Mouse (Mus musculus): ENCODE measurements at regions not wholly inside any gene's neighbourhood (a gene's known extent, or its start where the extent isn't known, plus 50 kb on each side); places are given as distances from the start of the nearest gene placed in this dataset.

DNA sequence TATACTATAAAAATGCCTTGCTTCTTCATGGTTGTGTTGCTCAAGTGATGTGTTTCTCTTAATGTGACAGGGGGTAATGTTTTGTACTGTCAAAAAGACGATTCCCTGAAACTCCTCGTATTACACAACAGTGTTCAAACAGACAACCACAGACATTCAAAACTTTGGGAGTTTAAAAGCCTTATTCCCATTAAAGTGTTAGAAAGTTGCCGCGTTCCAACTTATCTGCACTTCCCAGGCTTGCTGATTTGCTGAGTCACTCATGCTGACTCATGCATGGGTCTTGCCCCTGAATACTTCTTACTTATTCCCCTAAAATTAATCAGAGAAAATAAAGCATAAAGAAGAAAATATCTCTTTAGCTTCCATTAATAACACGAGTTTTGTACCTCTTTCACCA lies 239.8 kb upstream of the Dab2 start:
- Histone ChIP-seq H3K4me3 (no peak overlapping the region), H3K4me2 (no peak overlapping the region), H3K36me3 (no peaks in the 10 kb centered on the region), H3K4me1 (no peaks in the 10 kb centered on the region), H3K27ac (no peak overlapping the region), H3K9ac (no peak overlapping the region), H3K9me3 (no peaks in the 10 kb centered on the region), H3K27me3 (no peaks in the 10 kb centered on the region)
- WGBS: 72% methylated on average over 5 of the region's 5 CpGs
- no peak for ATAC-seq (ENCODE audit: borderline replicate concordance, extremely low read depth, low FRiP score, low TSS enrichment)

DNA sequence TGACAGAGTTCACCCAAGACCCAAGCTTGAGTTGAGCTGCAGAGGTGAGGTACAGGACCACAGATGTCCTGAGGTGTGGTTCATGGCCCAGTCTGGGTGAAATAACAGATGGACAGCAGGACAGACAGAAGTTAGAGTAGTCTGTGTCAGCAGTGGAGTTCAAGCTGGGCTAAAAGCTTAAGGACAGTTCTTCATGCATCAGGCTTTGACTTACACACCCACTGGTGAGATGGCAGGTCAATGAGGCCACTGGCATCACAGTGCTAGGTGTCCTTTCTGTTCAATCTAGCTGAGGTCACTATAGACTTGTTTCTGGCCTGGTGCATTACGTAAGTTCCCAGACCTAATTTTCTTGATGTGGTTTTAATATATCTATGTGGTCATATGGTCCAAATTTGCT lies 238.9 kb upstream of the Dab2 start:
- no peak overlapping the region for H3K4me3 ChIP-seq
- no peak overlapping the region for H3K4me2 ChIP-seq
- ATAC-seq (ENCODE audit: borderline replicate concordance, extremely low read depth, low FRiP score, low TSS enrichment): no peak

DNA sequence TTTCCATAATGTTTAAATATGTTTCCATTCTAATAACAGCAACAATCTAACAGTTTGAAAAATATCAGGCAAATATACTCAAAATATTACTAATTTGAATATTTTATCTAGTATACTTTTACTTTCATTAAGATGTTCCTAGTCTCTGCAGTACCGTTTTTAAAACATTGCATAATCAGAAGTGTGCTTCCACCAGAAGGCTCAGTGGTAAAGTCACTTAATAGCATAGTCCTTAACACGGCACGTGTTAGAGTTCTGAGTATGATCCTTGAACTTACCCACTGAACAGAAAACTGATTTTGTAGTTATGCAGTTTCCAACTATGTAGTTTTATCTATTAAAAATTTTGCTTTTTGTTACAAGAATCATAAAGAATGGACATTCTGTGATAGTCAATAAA lies 234.5 kb upstream of the Dab2 start:
- 86% methylated on average over 3 of the region's 3 CpGs for WGBS
- Histone ChIP-seq H3K4me3 (no peak overlapping the region), H3K27ac (no peak overlapping the region)

More for the DNA sequence above, 238.9 kb upstream of the Dab2 start:
- 94% methylated on average over 1 of the region's 1 CpGs for WGBS
- no peaks in the 10 kb centered on the region for H3K9me3 ChIP-seq
- H3K27ac ChIP-seq: no peak overlapping the region
- H3K27me3 ChIP-seq: no peaks in the 10 kb centered on the region
- H3K9ac ChIP-seq: no peak overlapping the region
- H3K4me1 ChIP-seq: no peaks in the 10 kb centered on the region
- no peaks in the 10 kb centered on the region for H3K36me3 ChIP-seq

DNA sequence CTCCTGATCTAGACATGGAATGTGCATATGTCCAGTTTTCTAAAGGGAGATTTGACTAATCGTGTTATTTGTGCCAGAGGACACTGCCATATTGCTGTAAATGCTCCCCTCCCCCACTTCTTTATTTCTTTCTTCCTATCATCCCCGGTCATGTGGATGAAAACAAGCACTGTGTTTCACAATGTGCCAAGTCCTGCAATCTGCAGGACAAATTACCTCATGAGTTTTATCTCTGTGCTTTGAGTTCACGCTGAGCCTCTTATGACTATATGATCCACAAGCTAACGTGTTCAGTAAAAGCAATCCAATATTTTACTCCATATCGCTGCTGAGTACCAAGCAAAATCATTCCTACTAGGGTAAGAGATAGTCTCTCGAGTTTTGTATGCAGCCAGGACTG lies 232.2 kb upstream of the Dab2 start:
- Histone ChIP-seq H3K4me2 (no peak overlapping the region), H3K9ac (no peak overlapping the region), H3K27ac (no peak overlapping the region), H3K4me3 (no peak overlapping the region), H3K36me3 (no peaks in the 10 kb centered on the region), H3K4me1 (no peaks in the 10 kb centered on the region), H3K9me3 (no peaks in the 10 kb centered on the region), H3K27me3 (no peaks in the 10 kb centered on the region)
- ATAC-seq (ENCODE audit: borderline replicate concordance, extremely low read depth, low FRiP score, low TSS enrichment): no peak
- WGBS: 59% methylated on average over 6 of the region's 6 CpGs

More for the DNA sequence above, 234.5 kb upstream of the Dab2 start:
- no peaks in the 10 kb centered on the region for H3K36me3 ChIP-seq
- H3K9ac ChIP-seq: no peak overlapping the region
- no peak overlapping the region for H3K4me2 ChIP-seq
- no peak for ATAC-seq (ENCODE audit: borderline replicate concordance, extremely low read depth, low FRiP score, low TSS enrichment)
- H3K27me3 ChIP-seq: no peaks in the 10 kb centered on the region
- H3K9me3 ChIP-seq: no peaks in the 10 kb centered on the region
- no peaks in the 10 kb centered on the region for H3K4me1 ChIP-seq

DNA sequence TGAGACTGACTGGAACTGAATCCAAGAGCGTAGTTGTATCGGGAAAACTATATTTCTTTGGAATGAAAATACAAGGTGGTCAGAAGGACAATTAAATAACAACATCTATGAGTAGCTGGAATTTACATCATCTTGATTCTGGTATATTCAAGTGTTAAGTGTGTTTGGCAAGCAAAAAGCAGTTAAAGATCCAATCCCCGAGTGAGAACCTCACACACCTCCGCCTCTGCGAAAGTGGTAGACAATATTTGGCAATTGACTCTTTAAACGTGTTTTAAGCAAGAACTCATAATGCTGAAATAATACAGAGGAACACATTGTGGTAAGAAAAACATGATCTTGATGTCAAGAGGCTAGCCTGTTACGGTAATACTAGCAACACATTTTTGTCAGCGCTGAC lies 231.2 kb upstream of the Dab2 start:
- 89% methylated on average over 8 of the region's 8 CpGs for WGBS
- no peaks in the 10 kb centered on the region for H3K27me3 ChIP-seq
- no peaks in the 10 kb centered on the region for H3K9me3 ChIP-seq
- H3K4me2 ChIP-seq: no peak overlapping the region
- H3K4me3 ChIP-seq: no peak overlapping the region
- no peak overlapping the region for H3K9ac ChIP-seq
- no peaks in the 10 kb centered on the region for H3K36me3 ChIP-seq
- no peak for ATAC-seq (ENCODE audit: borderline replicate concordance, extremely low read depth, low FRiP score, low TSS enrichment)
- no peaks in the 10 kb centered on the region for H3K4me1 ChIP-seq
- H3K27ac ChIP-seq: no peak overlapping the region

DNA sequence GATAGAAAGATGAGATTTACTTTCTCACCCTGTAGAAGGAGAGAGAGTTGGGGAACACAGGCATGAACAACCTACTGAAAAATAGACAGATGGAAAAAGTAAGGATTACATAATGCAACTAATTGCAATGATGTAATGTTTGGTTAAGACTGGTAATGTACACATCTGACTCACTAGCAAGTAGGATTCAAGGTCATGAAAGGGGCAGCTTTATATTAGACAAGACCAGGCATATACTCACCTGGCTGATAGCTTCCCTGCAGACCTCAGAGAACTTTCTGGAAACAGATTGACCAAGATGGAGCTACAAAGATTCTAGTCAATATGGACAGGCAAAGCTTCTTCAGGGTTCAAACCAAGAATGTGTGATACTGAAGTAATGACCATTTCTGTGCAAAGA lies 227.7 kb upstream of the Dab2 start:
- H3K9ac ChIP-seq: no peak overlapping the region
- no peaks in the 10 kb centered on the region for H3K27me3 ChIP-seq
- no peak overlapping the region for H3K27ac ChIP-seq
- H3K36me3 ChIP-seq: no peaks in the 10 kb centered on the region
- no peak overlapping the region for H3K4me2 ChIP-seq
- no peak for ATAC-seq (ENCODE audit: borderline replicate concordance, extremely low read depth, low FRiP score, low TSS enrichment)
- no peak overlapping the region for H3K4me3 ChIP-seq
- no peaks in the 10 kb centered on the region for H3K4me1 ChIP-seq
- H3K9me3 ChIP-seq: no peaks in the 10 kb centered on the region

DNA sequence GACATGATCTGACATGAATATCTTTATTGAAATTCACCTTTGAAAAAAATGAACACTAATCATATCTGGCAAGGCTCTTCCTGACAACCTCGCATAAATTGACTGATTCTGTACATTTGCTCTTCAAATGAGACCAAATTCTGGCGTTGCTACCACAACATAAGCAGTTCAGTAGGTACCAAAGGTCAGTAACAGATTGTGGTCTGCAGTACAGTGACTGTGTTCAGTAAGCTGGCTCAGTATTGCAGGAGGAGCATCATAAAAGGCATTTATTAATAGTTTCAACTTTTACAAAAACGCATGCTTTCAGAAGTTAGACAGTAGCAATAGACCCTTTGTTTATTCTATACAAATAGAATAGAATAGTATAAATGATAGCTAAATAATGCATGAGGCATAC lies 226.7 kb upstream of the Dab2 start:
- Histone ChIP-seq H3K27ac (no peak overlapping the region), H3K9me3 (no peaks in the 10 kb centered on the region), H3K4me2 (no peak overlapping the region), H3K4me3 (no peak overlapping the region), H3K9ac (no peak overlapping the region), H3K4me1 (no peaks in the 10 kb centered on the region), H3K36me3 (no peaks in the 10 kb centered on the region), H3K27me3 (no peaks in the 10 kb centered on the region)
- no peak for ATAC-seq (ENCODE audit: borderline replicate concordance, extremely low read depth, low FRiP score, low TSS enrichment)
- 69% methylated on average over 3 of the region's 3 CpGs for WGBS

DNA sequence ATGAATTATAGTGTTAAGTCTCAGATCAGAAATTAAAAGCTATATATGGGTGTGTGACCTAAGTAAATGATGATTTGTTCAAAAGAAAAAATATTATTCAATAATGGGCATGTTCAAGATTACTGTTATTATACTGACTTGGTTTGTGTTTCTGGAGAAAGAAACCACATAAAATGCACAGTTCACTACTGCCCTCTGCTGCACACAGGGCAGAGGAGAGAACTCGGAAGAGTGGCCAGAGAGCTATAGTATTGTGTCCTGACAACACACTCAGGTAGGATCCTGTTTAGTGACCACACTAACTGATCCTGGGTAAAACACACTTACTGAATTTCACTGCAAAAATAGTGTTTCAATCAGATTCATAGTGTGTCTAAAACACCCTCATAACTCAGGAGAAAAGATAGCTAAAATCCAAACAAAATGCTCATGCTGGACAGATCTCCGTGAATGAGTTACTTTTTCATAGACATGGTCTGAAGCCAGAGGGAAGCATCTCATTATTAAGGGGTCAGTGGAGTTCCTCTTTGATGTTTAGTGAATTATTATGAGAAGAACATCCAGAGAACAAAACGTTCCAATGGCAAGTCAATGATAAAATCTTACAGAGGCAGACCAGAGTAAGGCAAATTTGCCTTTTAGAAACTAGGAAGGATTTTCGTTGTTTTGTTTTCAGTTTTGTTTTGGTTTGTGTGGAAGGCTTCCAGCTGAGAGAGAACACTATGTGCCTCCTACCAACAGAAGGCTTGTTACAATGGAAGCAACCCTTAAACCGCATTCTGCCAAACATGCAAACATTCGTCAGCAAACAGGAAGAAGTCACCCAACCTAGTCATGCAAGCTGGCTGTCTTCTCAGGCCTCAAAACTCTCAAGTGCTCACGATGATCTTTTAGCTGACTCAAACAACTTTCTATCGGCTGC lies 218.6 kb upstream of the Dab2 start:
- Histone ChIP-seq H3K9me3 (no peaks in the 10 kb centered on the region), H3K27ac (no peak overlapping the region), H3K4me2 (0 out of 2 replicates have a peak overlapping the region, but pooled peaks have one; percentile 4), H3K27me3 (no peaks in the 10 kb centered on the region), H3K4me1 (no peaks in the 10 kb centered on the region), H3K36me3 (no peaks in the 10 kb centered on the region), H3K4me3 (no peak overlapping the region), H3K9ac (no peak overlapping the region)
- no peak for ATAC-seq (ENCODE audit: borderline replicate concordance, extremely low read depth, low FRiP score, low TSS enrichment)
- 42% methylated on average over 8 of the region's 8 CpGs for WGBS

DNA sequence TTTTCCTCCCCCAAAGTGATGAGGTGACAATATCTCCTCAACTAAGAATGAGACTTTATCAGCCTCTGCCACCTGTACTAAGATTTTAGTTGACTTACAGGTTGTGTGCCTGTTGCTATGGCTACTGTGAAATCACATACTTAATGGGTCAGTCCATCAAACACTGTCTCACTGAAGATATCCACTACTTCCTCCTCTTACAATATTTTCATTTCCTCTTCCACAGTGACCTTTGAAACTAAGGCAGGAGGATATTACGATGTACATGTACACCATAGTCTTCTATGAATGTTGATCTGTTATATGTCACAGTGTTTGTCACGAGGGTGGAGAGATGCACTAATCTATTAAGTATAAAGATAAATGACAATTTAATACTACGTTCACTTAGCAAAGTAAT lies 212.4 kb upstream of the Dab2 start:
- 68% methylated on average over 3 of the region's 3 CpGs for WGBS
- Histone ChIP-seq H3K4me2 (no peak overlapping the region), H3K4me3 (no peak overlapping the region), H3K27ac (no peak overlapping the region), H3K27me3 (no peaks in the 10 kb centered on the region), H3K9me3 (no peaks in the 10 kb centered on the region), H3K36me3 (no peaks in the 10 kb centered on the region), H3K4me1 (no peaks in the 10 kb centered on the region), H3K9ac (no peak overlapping the region)
- no peak for ATAC-seq (ENCODE audit: borderline replicate concordance, extremely low read depth, low FRiP score, low TSS enrichment)

DNA sequence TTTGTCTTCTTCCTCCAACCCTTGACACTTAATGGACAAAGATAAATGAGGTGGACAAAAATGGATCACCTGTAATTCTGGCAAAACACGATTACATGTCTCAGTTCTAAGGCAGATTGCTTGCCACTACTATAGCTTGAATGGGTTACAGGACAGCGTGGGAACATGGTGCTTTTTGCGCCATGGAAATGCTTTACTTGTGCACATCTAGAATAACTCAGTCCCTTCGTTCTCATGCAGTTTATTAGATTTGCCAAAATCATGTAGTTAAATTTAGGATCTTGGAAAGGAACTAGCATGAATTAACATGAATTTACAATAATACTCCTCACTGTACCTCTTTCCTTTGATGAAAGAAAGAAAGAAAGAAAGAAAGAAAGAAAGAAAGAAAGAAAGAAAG lies 211.1 kb upstream of the Dab2 start:
- H3K9me3 ChIP-seq: no peaks in the 10 kb centered on the region
- no peak for ATAC-seq (ENCODE audit: borderline replicate concordance, extremely low read depth, low FRiP score, low TSS enrichment)
- no peak overlapping the region for H3K27ac ChIP-seq
- no peaks in the 10 kb centered on the region for H3K36me3 ChIP-seq
- H3K27me3 ChIP-seq: no peaks in the 10 kb centered on the region
- no peaks in the 10 kb centered on the region for H3K4me1 ChIP-seq
- H3K4me3 ChIP-seq: no peak overlapping the region
- 76% methylated on average over 4 of the region's 4 CpGs for WGBS
- H3K9ac ChIP-seq: no peak overlapping the region
- H3K4me2 ChIP-seq: no peak overlapping the region

DNA sequence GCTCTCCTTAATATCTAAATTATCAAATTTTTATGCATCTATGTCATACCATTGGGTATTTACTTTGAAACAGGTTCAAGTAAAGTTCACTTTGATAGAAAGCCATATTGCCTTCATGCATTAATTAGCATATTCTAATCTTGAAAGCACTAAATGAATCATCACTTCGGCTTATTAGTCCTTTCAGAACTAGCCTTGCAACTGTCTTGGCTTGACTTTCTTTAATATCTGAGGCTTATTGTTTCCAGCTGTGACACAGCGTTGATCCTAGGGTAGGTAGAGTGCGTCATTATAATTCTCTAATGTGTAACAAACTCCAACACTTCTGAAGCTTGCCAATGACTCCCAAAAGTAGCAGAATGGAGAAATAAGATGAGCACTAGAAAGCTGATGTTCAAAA lies 169.9 kb upstream of the Dab2 start:
- WGBS: 63% methylated on average over 3 of the region's 3 CpGs
- no peak overlapping the region for H3K4me3 ChIP-seq
- no peak for ATAC-seq (ENCODE audit: borderline replicate concordance, extremely low read depth, low FRiP score, low TSS enrichment)
- H3K27ac ChIP-seq: no peak overlapping the region
- no peaks in the 10 kb centered on the region for H3K9me3 ChIP-seq
- no peaks in the 10 kb centered on the region for H3K27me3 ChIP-seq
- H3K36me3 ChIP-seq: no peaks in the 10 kb centered on the region
- no peak overlapping the region for H3K4me2 ChIP-seq
- no peak overlapping the region for H3K9ac ChIP-seq
- H3K4me1 ChIP-seq: no peaks in the 10 kb centered on the region

DNA sequence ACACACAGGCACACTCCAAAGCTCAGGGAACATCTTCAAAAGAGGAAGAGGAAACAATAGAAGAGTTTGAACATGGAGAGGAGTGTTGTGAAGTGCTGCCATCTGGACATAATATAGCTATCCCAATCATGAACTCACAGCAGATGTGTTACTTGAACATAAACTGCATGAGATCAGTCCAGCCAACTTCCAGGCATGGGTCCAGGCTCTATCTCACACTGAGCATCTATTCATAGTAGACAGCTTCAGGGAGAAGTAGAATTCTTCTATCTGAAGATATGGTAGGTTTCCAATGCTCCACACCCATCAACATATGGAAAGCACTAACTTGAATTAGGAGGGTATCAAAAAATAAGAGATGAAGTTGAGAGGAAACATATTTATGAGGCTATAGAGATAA lies 167.4 kb upstream of the Dab2 start:
- Histone ChIP-seq H3K27me3 (no peaks in the 10 kb centered on the region), H3K36me3 (no peaks in the 10 kb centered on the region)

DNA sequence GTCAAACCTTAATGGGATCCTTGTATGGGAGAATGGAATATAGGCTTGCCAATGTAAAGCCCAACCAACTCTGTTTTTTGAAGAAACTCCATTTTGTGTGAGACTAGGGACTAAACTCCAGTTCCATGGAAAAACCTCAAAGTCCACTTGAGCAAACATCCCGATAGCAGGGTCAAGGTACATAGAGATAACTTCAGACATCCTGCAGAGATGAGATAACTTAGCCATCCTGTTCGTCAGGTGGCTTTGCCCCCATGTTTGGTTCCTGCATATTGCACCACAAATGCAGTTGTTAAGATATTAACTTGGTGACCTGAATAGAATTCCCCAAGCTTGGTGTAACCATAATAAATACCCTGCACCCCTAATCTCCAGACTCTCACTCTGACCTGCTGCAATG lies 154.5 kb upstream of the Dab2 start:
- ATAC-seq (ENCODE audit: borderline replicate concordance, extremely low read depth, low FRiP score, low TSS enrichment): no peak
- Histone ChIP-seq H3K27ac (no peak overlapping the region), H3K4me3 (no peak overlapping the region), H3K9ac (no peak overlapping the region), H3K4me2 (no peak overlapping the region), H3K4me1 (no peaks in the 10 kb centered on the region), H3K27me3 (no peaks in the 10 kb centered on the region), H3K9me3 (no peaks in the 10 kb centered on the region), H3K36me3 (no peaks in the 10 kb centered on the region)
- 62% methylated on average over 2 of the region's 2 CpGs for WGBS

More for the DNA sequence above, 167.4 kb upstream of the Dab2 start:
- H3K4me2 ChIP-seq: no peak overlapping the region
- H3K9ac ChIP-seq: no peak overlapping the region
- no peak overlapping the region for H3K27ac ChIP-seq
- no peaks in the 10 kb centered on the region for H3K4me1 ChIP-seq
- no peaks in the 10 kb centered on the region for H3K9me3 ChIP-seq
- ATAC-seq (ENCODE audit: borderline replicate concordance, extremely low read depth, low FRiP score, low TSS enrichment): no peak
- no peak overlapping the region for H3K4me3 ChIP-seq

All from lung, embryonic 15.5 days (tissue).